Mouse (Mus musculus): ENCODE data around the gene Smok3b.

GRCm38 (mm10) chr5:138073803-138074202, 52.6 kb downstream of the Smok3b start:
- no peak for TF ChIP-seq CTCF (IDR thresholded peaks at IDR 0.05; ENCODE audit: extremely low read depth, insufficient read depth, insufficient read length, insufficient replicate concordance)
- TF ChIP-seq POLR2A (IDR thresholded peaks at IDR 0.05; ENCODE audit: low read depth, low read length), result no peak
